Mouse (Mus musculus): Measurements from ENCODE around the gene Gas2l1. TPM values are rescaled to one million over a fixed set of nuclear protein-coding genes. Genes with fewer than 3 reads are reported as not detected.

Gas2l1 gene
- 15.2 and 64.9 TPM in 2 replicates for polyA plus RNA-seq (2021; fragmentation: Nextera tagmentation)
- long read RNA-seq, experiment 1, transcript Gas2l1-202 (7 exons, 2,847 nt), result minor isoform, 6 of 75 reads
- long read RNA-seq, experiment 1, transcript Gas2l1-203 (6 exons, 2,530 nt), result major isoform, 25 of 75 reads
- long read RNA-seq, experiment 1, partial matches to known transcripts, result 16 of 75 reads
- long read RNA-seq, experiment 1, other reads (novel, unspliced or antisense), result 28 of 75 reads
- long read RNA-seq, experiment 2, partial matches to known transcripts, result 2 of 22 reads
- long read RNA-seq, experiment 2, other reads (novel, unspliced or antisense), result 18 of 22 reads

GRCm38 (mm10) chr11:5065056-5065821 is at the start of gene Gas2l1:
Gene Gas2l1, minus strand, starts transcription at chr11:5065327.

GRCm38 (mm10) chr11:5098736-5099542 is 33.8 kb upstream of the Gas2l1 start, which contains the start of the genes Rhbdd3 and Ewsr1:
Gene Rhbdd3, plus strand, starts transcription at chr11:5098926.
Gene Ewsr1, minus strand, starts transcription at chr11:5099266.

DNA sequence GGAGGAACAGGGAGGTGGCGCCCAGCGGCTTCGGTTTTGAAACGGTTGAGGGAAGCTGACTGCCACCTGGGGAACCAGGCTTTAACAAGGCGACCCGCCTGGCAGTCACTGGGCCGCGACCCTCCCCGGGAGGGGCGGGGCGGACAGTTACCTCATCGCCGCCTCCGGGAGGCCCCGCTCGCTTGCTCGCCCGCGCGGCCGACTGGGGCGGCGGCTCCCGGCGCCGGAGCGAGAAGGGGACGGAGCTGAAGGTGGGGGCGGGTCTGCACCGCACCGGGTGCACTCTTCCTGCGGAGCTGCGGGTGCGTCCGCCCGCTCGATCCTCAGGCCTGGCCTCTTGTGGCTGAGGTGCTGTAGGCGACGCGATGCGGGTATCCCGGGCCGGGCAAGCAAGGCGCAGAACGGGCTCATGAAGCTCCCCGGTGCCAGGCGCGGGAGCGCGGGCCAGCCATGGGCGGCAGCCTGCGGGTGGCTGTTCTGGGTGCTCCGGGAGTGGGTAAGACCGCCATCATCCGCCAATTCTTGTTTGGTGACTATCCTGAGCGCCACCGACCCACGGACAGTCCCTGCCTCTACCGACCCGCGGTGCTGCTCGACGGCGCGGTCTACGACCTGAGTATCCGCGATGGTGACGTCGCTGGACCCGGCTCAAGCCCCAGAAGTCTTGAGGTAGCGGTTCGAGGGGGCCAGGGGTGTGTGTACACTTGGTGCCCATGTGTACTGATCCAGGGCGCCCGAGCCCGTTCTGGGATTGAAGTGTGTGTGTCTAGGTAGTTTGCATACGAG is 7.1 kb downstream of the Gas2l1 start, which contains the start of gene Rasl10a:
Rasl10a (plus strand) TSS at position 273 of the 786 bp plus-strand sequence.

Other genes with a start within 250 kb of the Gas2l1 start
- 13.8 and 16.3 TPM in 2 replicates for gene Nf2, start 215.8 kb downstream of the Gas2l1 start, polyA plus RNA-seq (2021; fragmentation: Nextera tagmentation)
- gene Nipsnap1, start 191.4 kb downstream of the Gas2l1 start, polyA plus RNA-seq (2021; fragmentation: Nextera tagmentation), result 75.9 and 133 TPM in 2 replicates
- gene Thoc5, start 170.0 kb downstream of the Gas2l1 start, polyA plus RNA-seq (2021; fragmentation: Nextera tagmentation), result 26.0 and 28.9 TPM in 2 replicates
- gene Nefh, start 117.3 kb downstream of the Gas2l1 start, polyA plus RNA-seq (2021; fragmentation: Nextera tagmentation), result 9.4 and 24.1 TPM in 2 replicates
- gene Ap1b1, start 78.5 kb downstream of the Gas2l1 start, polyA plus RNA-seq (2021; fragmentation: Nextera tagmentation), result 86.1 and 111 TPM in 2 replicates
- gene Rasl10a, start 7.2 kb downstream of the Gas2l1 start, polyA plus RNA-seq (2021; fragmentation: Nextera tagmentation), result 98.1 and 130 TPM in 2 replicates
- 22.9 and 26.2 TPM in 2 replicates for gene Rhbdd3, start 33.6 kb upstream of the Gas2l1 start, polyA plus RNA-seq (2021; fragmentation: Nextera tagmentation)
- gene Ewsr1, start 33.9 kb upstream of the Gas2l1 start, polyA plus RNA-seq (2021; fragmentation: Nextera tagmentation), result 111 and 123 TPM in 2 replicates
- 6.2 and 7.0 TPM in 2 replicates for gene Emid1, start 86.9 kb upstream of the Gas2l1 start, polyA plus RNA-seq (2021; fragmentation: Nextera tagmentation)
- gene Kremen1, start 196.2 kb upstream of the Gas2l1 start, polyA plus RNA-seq (2021; fragmentation: Nextera tagmentation), result 1.9 and 4.3 TPM in 2 replicates

Measured in left cerebral cortex, adult 6 months (tissue).